Mouse (Mus musculus) midbrain, embryonic 15.5 days (tissue): ENCODE results near the gene Gpc3. TPM values are rescaled to one million over a fixed set of nuclear protein-coding genes. Genes with fewer than 3 reads are reported as not detected.

Source experiments
- ATAC-seq: fragments of 200-750 bp; cut with Nextera tagmentation; replicated peaks from 2 replicates; pipeline ENCODE4 v1.8.0; 2017; ENCODE audit warnings: moderate TSS enrichment
- H3K27ac ChIP-seq: fragments of 300-500 bp; sonication (generic); 2 replicates; pipeline ENCODE4 v1.5.1; 2015; ENCODE audit warnings: mild to moderate bottlenecking, inconsistent platforms
- H3K27me3 ChIP-seq: fragments of 300-500 bp; sonication (generic); replicated peaks from 2 replicates; pipeline ENCODE4 v1.6.1; 2015; ENCODE audit warnings: inconsistent platforms
- H3K36me3 ChIP-seq: fragments of 300-500 bp; sonication (generic); replicated peaks from 2 replicates; pipeline ENCODE4 v1.6.1; 2015; ENCODE audit warnings: inconsistent platforms
- H3K4me1 ChIP-seq: fragments of 300-500 bp; sonication (generic); 2 replicates; pipeline ENCODE4 v1.6.1; 2015; ENCODE audit warnings: inconsistent platforms
- H3K4me2 ChIP-seq: fragments of 300-500 bp; sonication (generic); 2 replicates; pipeline ENCODE4 v1.6.1; 2015; ENCODE audit warnings: inconsistent platforms, mild to moderate bottlenecking, moderate library complexity
- H3K4me3 ChIP-seq: fragments of 300-500 bp; sonication (generic); 2 replicates; pipeline ENCODE4 v1.5.1; 2015; ENCODE audit warnings: mild to moderate bottlenecking, inconsistent platforms
- H3K9ac ChIP-seq: fragments of 300-500 bp; sonication (generic); 2 replicates; pipeline ENCODE4 v1.6.1; 2015; ENCODE audit warnings: mild to moderate bottlenecking, inconsistent platforms
- H3K9me3 ChIP-seq: fragments of 300-500 bp; sonication (generic); 2 replicates; pipeline ENCODE4 v1.6.1; 2016; ENCODE audit warnings: inconsistent platforms
- WGBS: fragments of 180-500 bp; shearing (Covaris S2); methylation state at CpG from one replicate; pipeline ENCODE4 v1.1.7; 2015; ENCODE audit warnings: mixed read lengths; 5-methylcytosine and 5-hydroxymethylcytosine counted together
- polyA plus RNA-seq: library from polyadenylated mRNA; unstranded; fragments of >200 nt; fragmentation: Nextera tagmentation; extraction: Ambion mirVana; gene quantifications from 2 replicates; pipeline ENCODE4 v1.2.1, GENCODE M21; 2015

Gene Gpc3
- polyA plus RNA-seq = 60.1 and 66.2 TPM in 2 replicates

- peaks cover 6% of the 10 kb centered on the region; the same call in 1 of the 2 replicates for H3K4me1 ChIP-seq
- peak within 1 kb of the TSS; percentile 17 for H3K9ac ChIP-seq
- no peaks in the 10 kb centered on the region for H3K9me3 ChIP-seq
- H3K27ac ChIP-seq = no peak within 1 kb of the TSS
- H3K4me3 ChIP-seq = peak within 1 kb of the TSS; percentile 53
- H3K4me2 ChIP-seq = peak within 1 kb of the TSS; percentile 91
- H3K27me3 ChIP-seq = 0 out of 2 replicates have a peak, but pooled peaks cover 10% of the 10 kb centered on the region
- WGBS = 15% methylated on average over 48 of the region's 48 CpGs
- ATAC-seq = peak; percentile 85
- H3K36me3 ChIP-seq = no peaks in the 10 kb centered on the region
Observed at GRCm38 (mm10) chrX:52613328-52614030, at the start of gene Gpc3. Gene Gpc3, minus strand, starts transcription at chrX:52613950.

GRCm38 (mm10) chrX:52651975-52652374 lies 38.2 kb upstream of the Gpc3 start:
- ATAC-seq = no peak
- H3K4me3 ChIP-seq = no peak overlapping the region; the same call in 1 of the 2 replicates
- WGBS = 22% methylated on average over 10 of the region's 10 CpGs
- no peaks in the 10 kb centered on the region for H3K36me3 ChIP-seq
- H3K27me3 ChIP-seq = 0 out of 2 replicates have a peak, but pooled peaks cover 2% of the 10 kb centered on the region
- peak overlapping the region; percentile 20 for H3K4me2 ChIP-seq
- H3K27ac ChIP-seq = no peak overlapping the region
- no peak overlapping the region for H3K9ac ChIP-seq
- H3K4me1 ChIP-seq = peaks cover 3% of the 10 kb centered on the region; the same call in 1 of the 2 replicates
- H3K9me3 ChIP-seq = no peaks in the 10 kb centered on the region

- H3K4me3 ChIP-seq = no peak overlapping the region; the same call in 1 of the 2 replicates
- H3K27ac ChIP-seq = no peak overlapping the region
- no peaks in the 10 kb centered on the region for H3K36me3 ChIP-seq
- peaks cover 3% of the 10 kb centered on the region; the same call in 1 of the 2 replicates for H3K4me1 ChIP-seq
- ATAC-seq = 0 out of 2 replicates have a peak, but pooled peaks have one; percentile 50
- H3K4me2 ChIP-seq = peak overlapping the region; percentile 20
- H3K9ac ChIP-seq = no peak overlapping the region
- WGBS = 27% methylated on average over 9 of the region's 9 CpGs
- H3K9me3 ChIP-seq = no peaks in the 10 kb centered on the region
- 0 out of 2 replicates have a peak, but pooled peaks cover 2% of the 10 kb centered on the region for H3K27me3 ChIP-seq
Observed at GRCm38 (mm10) chrX:52651472-52651948, 37.8 kb upstream of the Gpc3 start.

- no peak for ATAC-seq
- Histone ChIP-seq H3K4me1 (peaks cover 3% of the 10 kb centered on the region; the same call in 1 of the 2 replicates), H3K4me2 (peak overlapping the region; percentile 20), H3K9me3 (no peaks in the 10 kb centered on the region), H3K4me3 (no peak overlapping the region), H3K27ac (no peak overlapping the region), H3K9ac (no peak overlapping the region), H3K36me3 (no peaks in the 10 kb centered on the region), H3K27me3 (0 out of 2 replicates have a peak, but pooled peaks cover 2% of the 10 kb centered on the region)
- WGBS = 33% methylated on average over 19 of the region's 19 CpGs
Observed at GRCm38 (mm10) chrX:52648910-52649785, 35.4 kb upstream of the Gpc3 start.

GRCm38 (mm10) chrX:52644393-52644792 lies 30.6 kb upstream of the Gpc3 start:
- 64% methylated on average over 7 of the region's 7 CpGs for WGBS
- Histone ChIP-seq H3K9ac (no peak overlapping the region), H3K9me3 (no peaks in the 10 kb centered on the region), H3K27me3 (0 out of 2 replicates have a peak, but pooled peaks cover 2% of the 10 kb centered on the region), H3K4me2 (no peak overlapping the region), H3K36me3 (no peaks in the 10 kb centered on the region), H3K4me3 (no peak overlapping the region), H3K27ac (no peak overlapping the region), H3K4me1 (no peaks in the 10 kb centered on the region; the same call in 1 of the 2 replicates)
- ATAC-seq = no peak

GRCm38 (mm10) chrX:52643350-52643749 lies 29.6 kb upstream of the Gpc3 start:
- ATAC-seq = no peak
- H3K9me3 ChIP-seq = no peaks in the 10 kb centered on the region
- H3K4me2 ChIP-seq = no peak overlapping the region
- H3K9ac ChIP-seq = no peak overlapping the region
- H3K4me3 ChIP-seq = no peak overlapping the region
- H3K36me3 ChIP-seq = no peaks in the 10 kb centered on the region
- H3K4me1 ChIP-seq = no peaks in the 10 kb centered on the region
- 0 out of 2 replicates have a peak, but pooled peaks cover 2% of the 10 kb centered on the region for H3K27me3 ChIP-seq
- WGBS = 70% methylated on average over 2 of the region's 2 CpGs
- no peak overlapping the region for H3K27ac ChIP-seq

GRCm38 (mm10) chrX:52642126-52642525 lies 28.4 kb upstream of the Gpc3 start:
- H3K27ac ChIP-seq = no peak overlapping the region
- H3K4me3 ChIP-seq = no peak overlapping the region
- no peaks in the 10 kb centered on the region for H3K4me1 ChIP-seq
- H3K4me2 ChIP-seq = no peak overlapping the region
- H3K36me3 ChIP-seq = no peaks in the 10 kb centered on the region
- no peaks in the 10 kb centered on the region for H3K9me3 ChIP-seq
- no peak overlapping the region for H3K9ac ChIP-seq
- no peak for ATAC-seq
- H3K27me3 ChIP-seq = no peaks in the 10 kb centered on the region
- WGBS = 91% methylated on average over 2 of the region's 2 CpGs

- Histone ChIP-seq H3K9ac (no peak overlapping the region), H3K27me3 (no peaks in the 10 kb centered on the region), H3K4me2 (no peak overlapping the region), H3K36me3 (no peaks in the 10 kb centered on the region), H3K4me3 (no peak overlapping the region), H3K4me1 (no peaks in the 10 kb centered on the region), H3K9me3 (no peaks in the 10 kb centered on the region), H3K27ac (no peak overlapping the region)
- ATAC-seq = no peak
Observed at GRCm38 (mm10) chrX:52637419-52637818, 23.7 kb upstream of the Gpc3 start.

- WGBS = 83% methylated on average over 6 of the region's 6 CpGs
- Histone ChIP-seq H3K4me2 (no peak overlapping the region), H3K27ac (no peak overlapping the region), H3K36me3 (no peaks in the 10 kb centered on the region), H3K4me3 (no peak overlapping the region), H3K9me3 (no peaks in the 10 kb centered on the region), H3K9ac (no peak overlapping the region), H3K27me3 (no peaks in the 10 kb centered on the region), H3K4me1 (no peaks in the 10 kb centered on the region)
- ATAC-seq = no peak
Observed at GRCm38 (mm10) chrX:52633976-52634375, 20.2 kb upstream of the Gpc3 start.

GRCm38 (mm10) chrX:52632688-52633324 lies 19.1 kb upstream of the Gpc3 start:
- ATAC-seq = no peak

GRCm38 (mm10) chrX:52626963-52627716 lies 13.4 kb upstream of the Gpc3 start:
- Histone ChIP-seq H3K4me3 (no peak overlapping the region), H3K4me2 (no peak overlapping the region), H3K9me3 (no peaks in the 10 kb centered on the region), H3K36me3 (no peaks in the 10 kb centered on the region), H3K9ac (no peak overlapping the region), H3K4me1 (no peaks in the 10 kb centered on the region), H3K27ac (no peak overlapping the region), H3K27me3 (no peaks in the 10 kb centered on the region)
- no peak for ATAC-seq
- WGBS = 75% methylated on average over 6 of the region's 6 CpGs

More at GRCm38 (mm10) chrX:52632688-52633324, 19.1 kb upstream of the Gpc3 start:
- H3K9me3 ChIP-seq = no peaks in the 10 kb centered on the region
- WGBS = 38% methylated on average over 7 of the region's 7 CpGs
- H3K4me2 ChIP-seq = no peak overlapping the region
- no peaks in the 10 kb centered on the region for H3K36me3 ChIP-seq
- no peak overlapping the region for H3K27ac ChIP-seq
- H3K27me3 ChIP-seq = no peaks in the 10 kb centered on the region
- H3K9ac ChIP-seq = no peak overlapping the region
- H3K4me1 ChIP-seq = no peaks in the 10 kb centered on the region
- H3K4me3 ChIP-seq = no peak overlapping the region
